Mouse (Mus musculus): ENCODE measurements around the gene Zfp800. TPM values are rescaled to one million over a fixed set of nuclear protein-coding genes. Genes with fewer than 3 reads are reported as not detected.

Gene Zfp800
- polyA plus RNA-seq (2015; fragmentation: Nextera tagmentation; extraction: Ambion mirVana) = 12.7 and 13.3 TPM in 2 replicates

- peak within 1 kb of the TSS; percentile 41 for H3K9ac ChIP-seq
- H3K4me2 ChIP-seq = peak within 1 kb of the TSS; percentile 92
- H3K27ac ChIP-seq = no peak within 1 kb of the TSS
- no peak for ATAC-seq (replicated peaks; ENCODE audit: insufficient number of reproducible peaks, insufficient read depth, low FRiP score, low read depth)
- H3K9me3 ChIP-seq (replicated peaks) = no peaks in the 10 kb centered on the region
- no peaks in the 10 kb centered on the region for H3K36me3 ChIP-seq
- 2% methylated on average over 33 of the region's 33 CpGs for WGBS
- H3K4me1 ChIP-seq (replicated peaks) = peaks cover 12% of the 10 kb centered on the region
- peak within 1 kb of the TSS; percentile 50 for H3K4me3 ChIP-seq
- H3K27me3 ChIP-seq = peaks cover 39% of the 10 kb centered on the region
These were observed at the start of gene Zfp800 for GRCm38 (mm10) chr6:28397681-28398203. TSS of gene Zfp800 (minus strand) at chr6:28398005.

- ATAC-seq (replicated peaks; ENCODE audit: insufficient number of reproducible peaks, insufficient read depth, low FRiP score, low read depth) = no peak
- H3K27ac ChIP-seq = no peak overlapping the region
- H3K4me3 ChIP-seq = no peak overlapping the region
- peaks cover 2% of the 10 kb centered on the region; the same call in 1 of the 2 replicates for H3K36me3 ChIP-seq
- H3K27me3 ChIP-seq = no peaks in the 10 kb centered on the region
- no peaks in the 10 kb centered on the region; the same call in 1 of the 2 replicates for H3K4me1 ChIP-seq (replicated peaks)
- 60% methylated on average over 6 of the region's 6 CpGs for WGBS
- H3K9ac ChIP-seq = no peak overlapping the region
- H3K4me2 ChIP-seq = no peak overlapping the region
- H3K9me3 ChIP-seq (replicated peaks) = no peaks in the 10 kb centered on the region
These were observed 33.7 kb upstream of the Zfp800 start for GRCm38 (mm10) chr6:28431538-28431855.

GRCm38 (mm10) chr6:28430795-28431537, 33.2 kb upstream of the Zfp800 start:
- Histone ChIP-seq H3K4me3 (no peak overlapping the region), H3K36me3 (peaks cover 8% of the 10 kb centered on the region), H3K4me1 (replicated peaks) (no peaks in the 10 kb centered on the region; the same call in 1 of the 2 replicates), H3K27ac (no peak overlapping the region), H3K27me3 (no peaks in the 10 kb centered on the region), H3K4me2 (no peak overlapping the region), H3K9ac (no peak overlapping the region), H3K9me3 (replicated peaks) (no peaks in the 10 kb centered on the region)
- no peak for ATAC-seq (replicated peaks; ENCODE audit: insufficient number of reproducible peaks, insufficient read depth, low FRiP score, low read depth)
- WGBS = 74% methylated on average over 10 of the region's 10 CpGs

GRCm38 (mm10) chr6:28429870-28430269, 32.1 kb upstream of the Zfp800 start:
- Histone ChIP-seq H3K4me3 (no peak overlapping the region), H3K9me3 (replicated peaks) (no peaks in the 10 kb centered on the region), H3K9ac (no peak overlapping the region), H3K36me3 (peaks cover 14% of the 10 kb centered on the region), H3K27me3 (no peaks in the 10 kb centered on the region), H3K4me2 (no peak overlapping the region), H3K4me1 (replicated peaks) (peaks cover 6% of the 10 kb centered on the region), H3K27ac (no peak overlapping the region)
- no peak for ATAC-seq (replicated peaks; ENCODE audit: insufficient number of reproducible peaks, insufficient read depth, low FRiP score, low read depth)
- 81% methylated on average over 11 of the region's 11 CpGs for WGBS

- WGBS = 87% methylated on average over 3 of the region's 3 CpGs
- Histone ChIP-seq H3K4me3 (no peak within 1 kb of the TSS), H3K27ac (no peak within 1 kb of the TSS), H3K27me3 (no peaks in the 10 kb centered on the region), H3K4me2 (no peak within 1 kb of the TSS), H3K36me3 (peaks cover 14% of the 10 kb centered on the region), H3K4me1 (replicated peaks) (peaks cover 15% of the 10 kb centered on the region), H3K9me3 (replicated peaks) (no peaks in the 10 kb centered on the region), H3K9ac (no peak within 1 kb of the TSS)
- no peak for ATAC-seq (replicated peaks; ENCODE audit: insufficient number of reproducible peaks, insufficient read depth, low FRiP score, low read depth)
These were observed 30.5 kb upstream of the Zfp800 start, which contains the start of gene Gcc1 for GRCm38 (mm10) chr6:28428290-28428689. TSS of gene Gcc1 (minus strand) at chr6:28428390.

GRCm38 (mm10) chr6:28427096-28427839, 29.5 kb upstream of the Zfp800 start, which contains the start of gene Fscn3:
TSS of gene Fscn3 (plus strand) at chr6:28427789.
- peaks cover 19% of the 10 kb centered on the region for H3K4me1 ChIP-seq (replicated peaks)
- no peak within 1 kb of the TSS for H3K4me2 ChIP-seq
- 79% methylated on average over 3 of the region's 3 CpGs for WGBS
- no peaks in the 10 kb centered on the region for H3K27me3 ChIP-seq
- no peak within 1 kb of the TSS for H3K27ac ChIP-seq
- H3K4me3 ChIP-seq = no peak within 1 kb of the TSS
- no peak for ATAC-seq (replicated peaks; ENCODE audit: insufficient number of reproducible peaks, insufficient read depth, low FRiP score, low read depth)
- H3K9ac ChIP-seq = no peak within 1 kb of the TSS
- H3K9me3 ChIP-seq (replicated peaks) = no peaks in the 10 kb centered on the region
- peaks cover 14% of the 10 kb centered on the region for H3K36me3 ChIP-seq

GRCm38 (mm10) chr6:28425019-28425418, 27.2 kb upstream of the Zfp800 start:
- no peaks in the 10 kb centered on the region for H3K9me3 ChIP-seq (replicated peaks)
- peaks cover 14% of the 10 kb centered on the region for H3K36me3 ChIP-seq
- 49% methylated on average over 6 of the region's 6 CpGs for WGBS
- peak overlapping the region; percentile 75 for H3K4me2 ChIP-seq
- H3K27me3 ChIP-seq = no peaks in the 10 kb centered on the region
- H3K9ac ChIP-seq = no peak overlapping the region
- no peak for ATAC-seq (replicated peaks; ENCODE audit: insufficient number of reproducible peaks, insufficient read depth, low FRiP score, low read depth)
- no peak overlapping the region; the same call in 1 of the 2 replicates for H3K27ac ChIP-seq
- peaks cover 37% of the 10 kb centered on the region for H3K4me1 ChIP-seq (replicated peaks)
- H3K4me3 ChIP-seq = no peak overlapping the region

GRCm38 (mm10) chr6:28423767-28424695, 26.2 kb upstream of the Zfp800 start:
- peak overlapping the region; percentile 96 for H3K4me3 ChIP-seq
- ATAC-seq (replicated peaks; ENCODE audit: insufficient number of reproducible peaks, insufficient read depth, low FRiP score, low read depth) = peak; percentile 48

GRCm38 (mm10) chr6:28423313-28423712, 25.5 kb upstream of the Zfp800 start, which contains the start of gene Arf5:
TSS of gene Arf5 (plus strand) at chr6:28423560.
- H3K27me3 ChIP-seq = no peaks in the 10 kb centered on the region
- peaks cover 25% of the 10 kb centered on the region for H3K36me3 ChIP-seq
- peak; percentile 82 for ATAC-seq (replicated peaks; ENCODE audit: insufficient number of reproducible peaks, insufficient read depth, low FRiP score, low read depth)
- peak within 1 kb of the TSS; percentile 96 for H3K4me3 ChIP-seq
- peak within 1 kb of the TSS; percentile 75 for H3K4me2 ChIP-seq
- H3K9me3 ChIP-seq (replicated peaks) = no peaks in the 10 kb centered on the region
- WGBS = 1% methylated on average over 41 of the region's 42 CpGs
- H3K9ac ChIP-seq = peak within 1 kb of the TSS; percentile 98
- H3K4me1 ChIP-seq (replicated peaks) = peaks cover 53% of the 10 kb centered on the region
- peak within 1 kb of the TSS; percentile 87 for H3K27ac ChIP-seq

More at GRCm38 (mm10) chr6:28423767-28424695, 26.2 kb upstream of the Zfp800 start:
- WGBS = 4% methylated on average over 46 of the region's 46 CpGs
- no peaks in the 10 kb centered on the region for H3K27me3 ChIP-seq
- peaks cover 18% of the 10 kb centered on the region for H3K36me3 ChIP-seq
- H3K9me3 ChIP-seq (replicated peaks) = no peaks in the 10 kb centered on the region
- H3K4me2 ChIP-seq = peak overlapping the region; percentile 75
- peak overlapping the region; percentile 98 for H3K9ac ChIP-seq
- H3K4me1 ChIP-seq (replicated peaks) = peaks cover 47% of the 10 kb centered on the region
- H3K27ac ChIP-seq = peak overlapping the region; percentile 87

GRCm38 (mm10) chr6:28422651-28423290, 25.0 kb upstream of the Zfp800 start:
- 0 out of 2 replicates have a peak overlapping the region, but pooled peaks have one; percentile 98 for H3K9ac ChIP-seq

More at GRCm38 (mm10) chr6:28422651-28423290, 25.0 kb upstream of the Zfp800 start:
- Histone ChIP-seq H3K4me1 (replicated peaks) (peaks cover 59% of the 10 kb centered on the region), H3K36me3 (peaks cover 30% of the 10 kb centered on the region), H3K27me3 (no peaks in the 10 kb centered on the region), H3K4me2 (peak overlapping the region; percentile 49), H3K4me3 (peak overlapping the region; percentile 96), H3K27ac (peak overlapping the region; percentile 87), H3K9me3 (replicated peaks) (no peaks in the 10 kb centered on the region)
- ATAC-seq (replicated peaks; ENCODE audit: insufficient number of reproducible peaks, insufficient read depth, low FRiP score, low read depth) = no peak
- 72% methylated on average over 15 of the region's 15 CpGs for WGBS

All from heart, embryonic 15.5 days (tissue).